Mouse (Mus musculus): ENCODE data around the gene Pde11a.

The Pde11a gene

GRCm38 (mm10) chr2:76320336-76320735 is 18.2 kb downstream of the Pde11a start:
- no peak for DNase-seq (ENCODE audit: low spot score in 2 of 2)

GRCm38 (mm10) chr2:76319231-76319630 is 19.3 kb downstream of the Pde11a start:
- no peak for DNase-seq (ENCODE audit: low spot score in 2 of 2)

- DNase-seq (ENCODE audit: low spot score in 2 of 2) = no peak
These were observed 50.9 kb downstream of the Pde11a start for GRCm38 (mm10) chr2:76287671-76288070.

GRCm38 (mm10) chr2:76286288-76286740 is 52.3 kb downstream of the Pde11a start:
- DNase-seq (ENCODE audit: low spot score in 2 of 2) = no peak

- DNase-seq (ENCODE audit: low spot score in 2 of 2) = no peak
These were observed 53.4 kb downstream of the Pde11a start for GRCm38 (mm10) chr2:76285150-76285549.

GRCm38 (mm10) chr2:76283378-76284132 is 55.0 kb downstream of the Pde11a start:
- peak; percentile 64 to 80 for DNase-seq (ENCODE audit: low spot score in 2 of 2)

GRCm38 (mm10) chr2:76269494-76269893 is 69.1 kb downstream of the Pde11a start:
- no peak for DNase-seq (ENCODE audit: low spot score in 2 of 2)

GRCm38 (mm10) chr2:76267335-76267734 is 71.2 kb downstream of the Pde11a start:
- no peak for DNase-seq (ENCODE audit: low spot score in 2 of 2)

GRCm38 (mm10) chr2:76266622-76267021 is 72.0 kb downstream of the Pde11a start:
- DNase-seq (ENCODE audit: low spot score in 2 of 2) = peak; percentile 14 to 53

- DNase-seq (ENCODE audit: low spot score in 2 of 2) = no peak
These were observed 74.3 kb downstream of the Pde11a start for GRCm38 (mm10) chr2:76264258-76264657.

GRCm38 (mm10) chr2:76262661-76263060 is 75.9 kb downstream of the Pde11a start:
- DNase-seq (ENCODE audit: low spot score in 2 of 2) = no peak

- peak; percentile 66 to 81 for DNase-seq (ENCODE audit: low spot score in 2 of 2)
These were observed 83.7 kb downstream of the Pde11a start for GRCm38 (mm10) chr2:76254833-76255232.

- no peak for DNase-seq (ENCODE audit: low spot score in 2 of 2)
These were observed 87.2 kb downstream of the Pde11a start for GRCm38 (mm10) chr2:76251379-76251778.

- DNase-seq (ENCODE audit: low spot score in 2 of 2) = no peak
These were observed 90.3 kb downstream of the Pde11a start for GRCm38 (mm10) chr2:76248242-76248641.

- DNase-seq (ENCODE audit: low spot score in 2 of 2) = no peak
These were observed 99.4 kb downstream of the Pde11a start for GRCm38 (mm10) chr2:76239175-76239574.

GRCm38 (mm10) chr2:76238496-76238895 is 100.1 kb downstream of the Pde11a start:
- DNase-seq (ENCODE audit: low spot score in 2 of 2) = no peak

GRCm38 (mm10) chr2:76237638-76238420 is 100.7 kb downstream of the Pde11a start:
- DNase-seq (ENCODE audit: low spot score in 2 of 2) = no peak

GRCm38 (mm10) chr2:76220364-76221108 is 118.0 kb downstream of the Pde11a start:
- DNase-seq (ENCODE audit: low spot score in 2 of 2) = no peak

- no peak for DNase-seq (ENCODE audit: low spot score in 2 of 2)
These were observed 119.0 kb downstream of the Pde11a start for GRCm38 (mm10) chr2:76219540-76219939.

GRCm38 (mm10) chr2:76216146-76216545 is 122.4 kb downstream of the Pde11a start:
- DNase-seq (ENCODE audit: low spot score in 2 of 2) = no peak

GRCm38 (mm10) chr2:76215219-76215618 is 123.4 kb downstream of the Pde11a start:
- DNase-seq (ENCODE audit: low spot score in 2 of 2) = no peak

GRCm38 (mm10) chr2:76185126-76185525 is 153.4 kb downstream of the Pde11a start:
- no peak for DNase-seq (ENCODE audit: low spot score in 2 of 2)

Measured in frontal cortex, postnatal 36 days (tissue).